Mouse (Mus musculus) inflammation-experienced regulatory T-cells, adult 16 weeks (primary cell): ENCODE measurements around the gene Tle1. TPM values are rescaled to one million over a fixed set of nuclear protein-coding genes. Genes with fewer than 3 reads are reported as not detected.

Experiments
- polyA plus RNA-seq: library from polyadenylated mRNA; unstranded; fragments of 100-300 nt; shearing (Covaris generic); gene quantifications from one replicate; pipeline ENCODE4 v1.2.1, GENCODE M21; 2017

The Tle1 gene
- 1.2 TPM for polyA plus RNA-seq

DNA sequence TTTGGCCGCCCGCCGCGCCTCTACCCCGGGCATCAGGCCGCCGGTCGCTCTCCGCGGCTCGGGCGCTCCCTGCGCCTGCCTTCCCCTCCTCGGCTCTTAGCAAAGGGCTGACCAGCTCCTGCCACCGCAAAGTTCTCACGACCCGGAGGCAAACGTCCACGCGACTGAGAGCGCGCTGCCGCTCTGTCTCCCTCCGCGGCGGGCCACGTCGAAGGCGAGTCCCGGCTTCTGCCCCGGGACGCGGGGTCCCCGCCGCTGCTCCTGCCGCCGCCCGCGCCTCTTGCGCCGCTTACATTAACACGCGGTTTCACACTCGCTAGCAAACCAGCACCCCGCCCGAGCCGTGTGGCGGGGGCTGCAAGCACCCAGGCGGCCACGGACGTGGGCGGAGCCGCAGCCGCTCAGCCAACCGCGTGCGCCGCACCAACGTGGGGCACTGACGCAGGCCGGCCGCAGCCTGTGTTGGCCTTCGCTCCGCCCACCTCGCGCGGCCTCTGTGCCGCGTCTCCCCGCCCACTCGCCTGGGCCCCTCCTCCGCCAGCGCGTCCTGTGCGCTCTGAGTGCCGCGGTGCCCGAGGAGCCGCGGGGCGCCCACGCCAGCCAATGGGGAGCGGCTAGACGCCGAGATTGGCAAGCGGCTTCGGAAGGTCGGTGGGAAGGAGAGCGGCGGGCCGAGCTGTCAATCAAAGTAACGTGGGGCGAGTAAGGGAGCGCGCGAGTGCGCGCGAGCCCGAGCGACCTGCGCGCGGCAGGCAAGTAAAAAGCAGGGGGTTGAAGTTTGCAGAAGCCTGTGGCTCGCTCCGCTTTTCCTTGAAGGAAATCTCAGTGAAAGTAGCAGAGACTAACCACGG lies at the start of gene Tle1:
Gene Tle1, minus strand, starts transcription at position 361 of the 851 bp plus-strand sequence.

